Mouse (Mus musculus): ENCODE data around the gene Fam71b. TPM values are rescaled to one million over a fixed set of nuclear protein-coding genes. Genes with fewer than 3 reads are reported as not detected.
A peak's percentile ranks its signal among the peaks of the same experiment; 100 is the strongest.

The Fam71b gene
- polyA plus RNA-seq, 2 experiments from 2014 or later: 0.28 TPM; not detected in 1

- ATAC-seq: no peak
Measured at GRCm38 (mm10) chr11:46435363-46435762, 39.0 kb downstream of the Fam71b start.

GRCm38 (mm10) chr11:46436760-46437458, 40.5 kb downstream of the Fam71b start, which contains the start of gene Med7:
Med7 (plus strand) TSS chr11:46436925.
- peak; percentile 97 for ATAC-seq

- peak; percentile 63 for ATAC-seq
Measured at GRCm38 (mm10) chr11:46437459-46438000, 41.2 kb downstream of the Fam71b start.

GRCm38 (mm10) chr11:46439005-46439543, 42.7 kb downstream of the Fam71b start:
- no peak for ATAC-seq

- ATAC-seq: no peak
Measured at GRCm38 (mm10) chr11:46441774-46442173, 45.4 kb downstream of the Fam71b start.

GRCm38 (mm10) chr11:46443152-46443551, 46.8 kb downstream of the Fam71b start:
- peak; percentile 28 for ATAC-seq

GRCm38 (mm10) chr11:46443979-46444378, 47.6 kb downstream of the Fam71b start:
- ATAC-seq: no peak

- ATAC-seq: no peak
Measured at GRCm38 (mm10) chr11:46446150-46446549, 49.8 kb downstream of the Fam71b start.

GRCm38 (mm10) chr11:46447644-46448484, 51.5 kb downstream of the Fam71b start:
- ATAC-seq: peak; percentile 74

GRCm38 (mm10) chr11:46449461-46450080, 53.2 kb downstream of the Fam71b start:
- no peak for ATAC-seq

GRCm38 (mm10) chr11:46454453-46455045, 58.2 kb downstream of the Fam71b start, which contains the start of gene Havcr2:
Havcr2 (plus strand) TSS chr11:46454935.
- ATAC-seq: peak; percentile 54

Other genes starting within 250 kb of the Fam71b start
- gene Nipal4, start 230.1 kb upstream of the Fam71b start, polyA plus RNA-seq (2017; shearing (Covaris generic)): under 1 TPM in 1 of 2 experiments, not detected in 1; 0.27 TPM
- gene Fndc9, start 161.0 kb upstream of the Fam71b start, polyA plus RNA-seq (2017; shearing (Covaris generic)): under 1 TPM; 0.65 to 0.79 TPM
- 10 to 100 TPM; 62.3 to 90.1 TPM for gene Cyfip2, start 83.7 kb upstream of the Fam71b start, polyA plus RNA-seq (2017; shearing (Covaris generic))
- 100 to 1,000 TPM; 152 to 211 TPM for gene Itk, start 7.0 kb upstream of the Fam71b start, polyA plus RNA-seq (2017; shearing (Covaris generic))
- 10 to 100 TPM; 32.6 to 42.0 TPM for gene Med7, start 40.4 kb downstream of the Fam71b start, polyA plus RNA-seq (2017; shearing (Covaris generic))
- 1 to 10 TPM; 2.8 to 3.3 TPM for gene Havcr2, start 58.4 kb downstream of the Fam71b start, polyA plus RNA-seq (2017; shearing (Covaris generic))
- 1 to 10 TPM; 1.2 to 1.9 TPM for gene Gm12169, start 127.7 kb downstream of the Fam71b start, polyA plus RNA-seq (2017; shearing (Covaris generic))
- not detected for gene BC053393, start 175.0 kb downstream of the Fam71b start, polyA plus RNA-seq (2017; shearing (Covaris generic))
- gene Dppa1, start 232.7 kb downstream of the Fam71b start, polyA plus RNA-seq (2017; shearing (Covaris generic)): not detected